Mouse (Mus musculus): ENCODE results near the gene Nabp1. TPM values are rescaled to one million over a fixed set of nuclear protein-coding genes. Genes with fewer than 3 reads are reported as not detected.

Gene Nabp1
- total and polyA plus RNA-seq, 3 experiments, result 5.4 to 10.0 TPM; not detected in 1

- no peak for DNase-seq (ENCODE audit: low read depth, low spot score)
- no peaks in the 10 kb centered on the region for H3K79me2 ChIP-seq (ENCODE audit: control insufficient read depth, insufficient read depth, low read length, poor library complexity)
- H3K27ac ChIP-seq (ENCODE audit: control insufficient read depth, low read depth, low read length), result no peak overlapping the region
- no peaks in the 10 kb centered on the region for H3K27me3 ChIP-seq (ENCODE audit: control insufficient read depth in 1 of 2, insufficient read depth in 2 of 2, low read length in 2 of 2)
- no peaks in the 10 kb centered on the region for H3K9me3 ChIP-seq (replicated peaks; ENCODE audit: insufficient read depth, low read length)
- peaks cover 0 to 3% of the 10 kb centered on the region in 2 experiments; a peak in 1 of 4 replicates for H3K4me1 ChIP-seq (ENCODE audit: control insufficient read depth in 1 of 2, insufficient read depth in 2 of 2, low read length in 2 of 2)
- H3K36me3 ChIP-seq (ENCODE audit: control insufficient read depth in 1 of 2, insufficient read depth in 2 of 2, low read length in 2 of 2), result no peaks in the 10 kb centered on the region
- no peak overlapping the region for H3K4me3 ChIP-seq (ENCODE audit: control insufficient read depth in 1 of 2, insufficient read depth in 1 of 2, low read depth in 2 of 2, low read length in 2 of 2)
- no peak for TF ChIP-seq TAL1 (IDR thresholded peaks at IDR 0.05; ENCODE audit: low read length)
- TF ChIP-seq NRF1 (IDR thresholded peaks at IDR 0.05; ENCODE audit: insufficient read depth, low read depth, low read length, poor library complexity, severe bottlenecking), result no peak
- no peak for TF ChIP-seq RCOR1 (IDR thresholded peaks at IDR 0.05; ENCODE audit: low read depth, low read length)
- no peak for TF ChIP-seq ZC3H11A (IDR thresholded peaks at IDR 0.05; ENCODE audit: low read depth, low read length)
- no peak for TF ChIP-seq MYB (IDR thresholded peaks at IDR 0.05; ENCODE audit: low read depth, low read length)
- no peak for TF ChIP-seq EP300 (IDR thresholded peaks at IDR 0.05; ENCODE audit: low read depth in 1 of 2, low read length in 2 of 2)
- TF ChIP-seq GABPA (IDR thresholded peaks at IDR 0.05; ENCODE audit: low read depth, low read length), result no peak
- no peak for TF ChIP-seq E2F4 (IDR thresholded peaks at IDR 0.05; ENCODE audit: borderline replicate concordance, low read depth, low read length)
- H3K9ac ChIP-seq (ENCODE audit: control insufficient read depth, low read depth, low read length, poor library complexity, severe bottlenecking), result no peak overlapping the region
Observed at GRCm38 (mm10) chr1:51515041-51515440, 36.8 kb upstream of the Nabp1 start.

DNA sequence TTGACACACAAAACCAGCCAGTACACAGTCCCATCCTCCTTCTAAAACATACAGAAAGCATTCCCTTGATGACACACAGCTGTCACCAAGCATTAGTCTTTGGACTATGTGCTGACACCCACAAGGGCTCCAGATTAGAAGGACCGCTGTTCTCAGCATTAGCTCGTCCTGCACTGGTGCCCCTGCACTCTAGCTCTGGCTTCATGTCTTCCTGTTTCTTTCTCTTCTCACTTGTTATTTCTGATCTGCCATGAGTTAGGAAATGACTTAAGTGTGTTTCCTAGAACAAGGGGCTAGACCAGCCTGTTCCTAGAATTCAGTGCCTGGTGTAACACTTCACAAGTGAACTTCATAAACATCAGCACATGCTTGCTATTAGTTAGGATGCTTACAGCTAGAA, 36.2 kb upstream of the Nabp1 start:
- no peak for DNase-seq (ENCODE audit: low read depth, low spot score)
- H3K36me3 ChIP-seq (ENCODE audit: control insufficient read depth in 1 of 2, insufficient read depth in 2 of 2, low read length in 2 of 2), result peaks cover 0 to 3% of the 10 kb centered on the region in 2 experiments; a peak in 2 of 4 replicates
- no peaks in the 10 kb centered on the region for H3K9me3 ChIP-seq (replicated peaks; ENCODE audit: insufficient read depth, low read length)
- H3K4me3 ChIP-seq (ENCODE audit: control insufficient read depth in 1 of 2, insufficient read depth in 1 of 2, low read depth in 2 of 2, low read length in 2 of 2), result no peak overlapping the region
- H3K4me1 ChIP-seq (ENCODE audit: control insufficient read depth in 1 of 2, insufficient read depth in 2 of 2, low read length in 2 of 2), result no peaks in the 10 kb centered on the region
- H3K27me3 ChIP-seq (ENCODE audit: control insufficient read depth in 1 of 2, insufficient read depth in 2 of 2, low read length in 2 of 2), result no peaks in the 10 kb centered on the region
- no peak overlapping the region for H3K27ac ChIP-seq (ENCODE audit: control insufficient read depth, low read depth, low read length)
- TF ChIP-seq KAT2A (conservative IDR thresholded peaks at IDR 0.05; ENCODE audit: low read depth, low read length) (no peak), MXI1 (IDR thresholded peaks at IDR 0.05; ENCODE audit: low read depth, low read length) (no peak), ETS1 (IDR thresholded peaks at IDR 0.05; ENCODE audit: low read depth, low read length) (no peak), USF1 (IDR thresholded peaks at IDR 0.05; ENCODE audit: low read depth, low read length) (no peak), CTCF (IDR thresholded peaks at IDR 0.05 in 2 of 3, conservative IDR thresholded peaks at IDR 0.05 in 1 of 3; ENCODE audit: control insufficient read depth in 1 of 3, insufficient read depth in 1 of 3, low read depth in 2 of 3, low read length in 3 of 3, poor library complexity in 1 of 3, severe bottlenecking in 1 of 3) (no peak), MYB (IDR thresholded peaks at IDR 0.05; ENCODE audit: low read depth, low read length) (no peak), E2F4 (IDR thresholded peaks at IDR 0.05; ENCODE audit: borderline replicate concordance, low read depth, low read length) (no peak), NRF1 (IDR thresholded peaks at IDR 0.05; ENCODE audit: insufficient read depth, low read depth, low read length, poor library complexity, severe bottlenecking) (no peak), RAD21 (IDR thresholded peaks at IDR 0.05; ENCODE audit: low read depth, low read length) (no peak)
- H3K9ac ChIP-seq (ENCODE audit: control insufficient read depth, low read depth, low read length, poor library complexity, severe bottlenecking), result no peak overlapping the region
- no peaks in the 10 kb centered on the region for H3K79me2 ChIP-seq (ENCODE audit: control insufficient read depth, insufficient read depth, low read length, poor library complexity)

Measured in MEL (cell line).